ENCODE assay signal across 7 mouse cellular contexts in genomic region chr8:84799136-84799931, GRCm38 (mm10). TPM values are rescaled to one million over a fixed set of nuclear protein-coding genes. Genes with fewer than 3 reads are reported as not detected.
DNase-seq lines count a peak whose midpoint lies in the region; ATAC-seq and TF ChIP-seq lines count a peak whose summit lies in the region.

No protein-coding gene starts in this region.

- H3K27ac ChIP-seq in CH12.LX (ENCODE audit: insufficient read depth, low read depth), result no peak overlapping the region
- peak overlapping the region; percentile 27 for H3K27ac ChIP-seq in kidney, adult 2 months (ENCODE audit: insufficient read depth, low read depth, low read length)
- peak overlapping the region; percentile 94 for H3K27ac ChIP-seq in lung, embryonic 15.5 days

- H3K9ac ChIP-seq in CH12.LX (ENCODE audit: insufficient read depth, low read depth), result peak overlapping the region; percentile 16; the same call in 1 of the 2 replicates
- peak overlapping the region; percentile 93 for H3K9ac ChIP-seq in lung, embryonic 15.5 days

- 5% methylated on average over 96 of the region's 108 CpGs for WGBS in kidney, adult 2 months
- WGBS in lung, embryonic 15.5 days, result under 1% methylated on average over 68 of the region's 108 CpGs

- ATAC-seq in lung, embryonic 15.5 days (ENCODE audit: borderline replicate concordance, extremely low read depth, low FRiP score, low TSS enrichment), result peak; percentile 16; the same call in 1 of the 2 replicates

- in situ Hi-C loops in CH12.LX (cut with MboI; ENCODE audit: low pct_ligation_motif_present, low pct_unique_long_range_greater_than_20kb, low sequenced_read_pairs), result no loop called here

- peak overlapping the region in 2 of 3 experiments; percentile 34 to 40 for H3K4me3 ChIP-seq in CH12.LX (replicated peaks in 1 of 3; ENCODE audit: low read depth in 2 of 3, low read length in 2 of 3, poor library complexity in 1 of 3)
- peak overlapping the region; percentile 64 for H3K4me3 ChIP-seq in kidney, adult 2 months (ENCODE audit: insufficient read depth, low read depth, low read length)
- peak overlapping the region; percentile 86 for H3K4me3 ChIP-seq in lung, embryonic 15.5 days

- dilution Hi-C loops in CH12.LX (cut with MboI; ENCODE audit: extremely low pct_ligation_motif_present, extremely low pct_unique_long_range_greater_than_20kb, low sequenced_read_pairs), result no loop called here

- peak overlapping the region; percentile 84 for H3K4me2 ChIP-seq in CH12.LX (ENCODE audit: insufficient read depth, low read depth, poor library complexity, severe bottlenecking)
- peak overlapping the region; percentile 81 for H3K4me2 ChIP-seq in lung, embryonic 15.5 days

- H3K4me1 ChIP-seq in CH12.LX (ENCODE audit: control insufficient read depth in 1 of 2, insufficient read depth in 2 of 2), result peaks cover 3 to 4% of the 10 kb centered on the region in 2 experiments
- 0 out of 2 replicates have a peak, but pooled peaks cover 5% of the 10 kb centered on the region for H3K4me1 ChIP-seq in kidney, adult 2 months (ENCODE audit: control insufficient read depth, insufficient read depth, low read length)
- H3K4me1 ChIP-seq in lung, embryonic 15.5 days, result peaks cover 50% of the 10 kb centered on the region

- no peak for TF ChIP-seq RAD21 in CH12.LX (IDR thresholded peaks at IDR 0.05; ENCODE audit: low read depth, low read length)

- TF ChIP-seq POLR2A in CH12.LX (IDR thresholded peaks at IDR 0.05; ENCODE audit: low read depth, low read length), result no peak
- TF ChIP-seq POLR2A in kidney, adult 2 months (IDR thresholded peaks at IDR 0.05; ENCODE audit: low read depth, low read length), result no peak

- DNase-seq in 416B (ENCODE audit: low read depth) (peak; percentile 65), CH12.LX (ENCODE audit: extremely low read depth) (no peak)
- DNase-seq in cerebellum, adult 8-10 months, result peak; percentile 65
- DNase-seq in gastrocnemius, postnatal 25 days, result peak; percentile 72
- peak; percentile 67 for DNase-seq in kidney, adult 2 months
- DNase-seq in right cerebral cortex, postnatal 4 days, result peak; percentile 76

- H3K36me3 ChIP-seq in CH12.LX (replicated peaks in 1 of 2; ENCODE audit: control insufficient read depth in 1 of 2, insufficient read depth in 1 of 2, low read length in 1 of 2), result no peaks in the 10 kb centered on the region
- H3K36me3 ChIP-seq in kidney, adult 2 months (ENCODE audit: control insufficient read depth, insufficient read depth, low read length), result no peaks in the 10 kb centered on the region
- peaks cover 5% of the 10 kb centered on the region; the same call in 1 of the 2 replicates for H3K36me3 ChIP-seq in lung, embryonic 15.5 days

- H3K9me3 ChIP-seq in CH12.LX (replicated peaks; ENCODE audit: low read length), result peaks cover 7% of the 10 kb centered on the region
- no peaks in the 10 kb centered on the region for H3K9me3 ChIP-seq in lung, embryonic 15.5 days

- H3K27me3 ChIP-seq in CH12.LX (replicated peaks), result peaks cover 85% of the 10 kb centered on the region
- H3K27me3 ChIP-seq in kidney, adult 2 months (replicated peaks; ENCODE audit: control insufficient read depth, insufficient read depth, low read length), result no peaks in the 10 kb centered on the region
- H3K27me3 ChIP-seq in lung, embryonic 15.5 days, result no peaks in the 10 kb centered on the region

- no peak for TF ChIP-seq EP300 in CH12.LX (IDR thresholded peaks at IDR 0.05; ENCODE audit: low read length)

- TF ChIP-seq CTCF in CH12.LX (conservative IDR thresholded peaks at IDR 0.05 in 1 of 2, IDR thresholded peaks at IDR 0.05 in 1 of 2; ENCODE audit: low read depth in 2 of 2, low read length in 2 of 2), result no peak
- TF ChIP-seq CTCF in kidney, adult 2 months (conservative IDR thresholded peaks at IDR 0.05; ENCODE audit: insufficient read depth, insufficient read length, low read depth, low read length), result no peak

- H3K79me2 ChIP-seq in CH12.LX (replicated peaks; ENCODE audit: control insufficient read depth, extremely low read depth, insufficient read depth, poor library complexity, severe bottlenecking), result no peaks in the 10 kb centered on the region

TF ChIP-seq in CH12.LX, 34 proteins besides CTCF, POLR2A, EP300 and RAD21:
- no peak for TF ChIP-seq NELFE (IDR thresholded peaks at IDR 0.05; ENCODE audit: low read depth, low read length)
- no peak for TF ChIP-seq E2F4 (IDR thresholded peaks at IDR 0.05; ENCODE audit: insufficient replicate concordance, low read depth, low read length)
- no peak for TF ChIP-seq MXI1 (IDR thresholded peaks at IDR 0.05; ENCODE audit: low read depth, low read length)
- TF ChIP-seq SMC3 (IDR thresholded peaks at IDR 0.05; ENCODE audit: low read depth, low read length), result no peak
- TF ChIP-seq USF1 (IDR thresholded peaks at IDR 0.05; ENCODE audit: low read depth, low read length), result no peak
- TF ChIP-seq TCF12 (IDR thresholded peaks at IDR 0.05; ENCODE audit: low read depth, low read length), result no peak
- no peak for TF ChIP-seq RCOR1 (conservative IDR thresholded peaks at IDR 0.05; ENCODE audit: low read depth, low read length)
- no peak for TF ChIP-seq ETS1 (conservative IDR thresholded peaks at IDR 0.05; ENCODE audit: low read depth, low read length)
- TF ChIP-seq ZMIZ1 (IDR thresholded peaks at IDR 0.05; ENCODE audit: low read depth, low read length), result no peak
- no peak for TF ChIP-seq CHD1 (IDR thresholded peaks at IDR 0.05; ENCODE audit: low read depth, low read length)
- TF ChIP-seq HCFC1 (IDR thresholded peaks at IDR 0.05; ENCODE audit: low read depth, low read length), result no peak
- TF ChIP-seq ZKSCAN1 (IDR thresholded peaks at IDR 0.05; ENCODE audit: borderline replicate concordance, low read depth, low read length), result no peak
- TF ChIP-seq USF2 (conservative IDR thresholded peaks at IDR 0.05; ENCODE audit: low read depth, low read length), result no peak
- TF ChIP-seq MEF2A (IDR thresholded peaks at IDR 0.05; ENCODE audit: borderline replicate concordance, low read depth, low read length), result no peak
- no peak for TF ChIP-seq JUN (IDR thresholded peaks at IDR 0.05; ENCODE audit: insufficient read depth, low read depth, low read length)
TF ChIP-seq in CH12.LX: peak in this region for 0.

RNA-seq across cellular contexts. Expression of gene Nfix, which starts 0.8 kb away (rescaled TPM):
- 0.76 and 1.1 TPM in 2 replicates for total RNA-seq in CH12.LX (2012; rRNA removed)
- 0.09 and 0.19 TPM in 2 replicates for total RNA-seq in CH12.LX (2014; rRNA removed)
- 8.6 and 10.5 TPM in 2 replicates for polyA plus RNA-seq in CH12.LX (2012; ENCODE audit: insufficient read length, low read depth)
- 100 to 1,000 TPM; 447 to 529 TPM for total RNA-seq in gastrocnemius, postnatal 25 days (2021)
- 17.7 and 22.1 TPM in 2 replicates for polyA plus RNA-seq in kidney, adult 2 months (2012; rRNA removed)
- polyA plus RNA-seq in lung, embryonic 15.5 days (2015; fragmentation: Nextera tagmentation; extraction: Ambion mirVana), result 39.2 and 42.7 TPM in 2 replicates

RNA-seq across cellular contexts. Expression of gene Dand5, which starts 23.3 kb away (rescaled TPM):
- total RNA-seq in CH12.LX (2012; rRNA removed) (1.7 TPM in 2 replicates), CH12.LX (2014; rRNA removed) (1.4 and 1.8 TPM in 2 replicates)
- 1.5 and 1.7 TPM in 2 replicates for polyA plus RNA-seq in CH12.LX (2012; ENCODE audit: insufficient read length, low read depth)
- total RNA-seq in gastrocnemius, postnatal 25 days (2021), result 1 to 10 TPM; 9.5 to 9.6 TPM
- polyA plus RNA-seq in kidney, adult 2 months (2012; rRNA removed), result 4.4 and 4.5 TPM in 2 replicates
- polyA plus RNA-seq in lung, embryonic 15.5 days (2015; fragmentation: Nextera tagmentation; extraction: Ambion mirVana), result 6.0 and 6.3 TPM in 2 replicates

RNA-seq across cellular contexts. Expression of gene Gadd45gip1, which starts 32.0 kb away (rescaled TPM):
- total RNA-seq in CH12.LX (2012; rRNA removed), result 53.6 and 59.7 TPM in 2 replicates
- 56.6 and 56.9 TPM in 2 replicates for total RNA-seq in CH12.LX (2014; rRNA removed)
- polyA plus RNA-seq in CH12.LX (2012; ENCODE audit: insufficient read length, low read depth), result 56.6 and 57.6 TPM in 2 replicates
- total RNA-seq in gastrocnemius, postnatal 25 days (2021), result 10 to 100 TPM; 20.5 to 22.6 TPM
- 24.2 and 41.0 TPM in 2 replicates for polyA plus RNA-seq in kidney, adult 2 months (2012; rRNA removed)
- polyA plus RNA-seq in lung, embryonic 15.5 days (2015; fragmentation: Nextera tagmentation; extraction: Ambion mirVana), result 43.4 and 47.0 TPM in 2 replicates

RNA-seq across cellular contexts. Expression of gene Rad23a, which starts 41.1 kb away (rescaled TPM):
- total RNA-seq in CH12.LX (2012; rRNA removed) (87.0 and 115 TPM in 2 replicates), CH12.LX (2014; rRNA removed) (66.4 and 66.5 TPM in 2 replicates)
- 135 and 143 TPM in 2 replicates for polyA plus RNA-seq in CH12.LX (2012; ENCODE audit: insufficient read length, low read depth)
- 100 to 1,000 TPM; 134 TPM for total RNA-seq in gastrocnemius, postnatal 25 days (2021)
- polyA plus RNA-seq in kidney, adult 2 months (2012; rRNA removed), result 73.0 TPM in 2 replicates
- 112 and 127 TPM in 2 replicates for polyA plus RNA-seq in lung, embryonic 15.5 days (2015; fragmentation: Nextera tagmentation; extraction: Ambion mirVana)

RNA-seq across cellular contexts. Expression of gene Calr, which starts 47.4 kb away (rescaled TPM):
- total RNA-seq in CH12.LX (2012; rRNA removed) (395 and 738 TPM in 2 replicates), CH12.LX (2014; rRNA removed) (627 and 669 TPM in 2 replicates)
- 1,181 and 1,636 TPM in 2 replicates for polyA plus RNA-seq in CH12.LX (2012; ENCODE audit: insufficient read length, low read depth)
- 100 to 1,000 TPM; 178 to 214 TPM for total RNA-seq in gastrocnemius, postnatal 25 days (2021)
- polyA plus RNA-seq in kidney, adult 2 months (2012; rRNA removed), result 316 and 337 TPM in 2 replicates
- polyA plus RNA-seq in lung, embryonic 15.5 days (2015; fragmentation: Nextera tagmentation; extraction: Ambion mirVana), result 1,037 and 1,080 TPM in 2 replicates
